Mouse (Mus musculus): ENCODE results near the gene Mcm2.
A peak's percentile ranks its signal among the peaks of the same experiment; 100 is the strongest.

Mcm2 gene

DNA sequence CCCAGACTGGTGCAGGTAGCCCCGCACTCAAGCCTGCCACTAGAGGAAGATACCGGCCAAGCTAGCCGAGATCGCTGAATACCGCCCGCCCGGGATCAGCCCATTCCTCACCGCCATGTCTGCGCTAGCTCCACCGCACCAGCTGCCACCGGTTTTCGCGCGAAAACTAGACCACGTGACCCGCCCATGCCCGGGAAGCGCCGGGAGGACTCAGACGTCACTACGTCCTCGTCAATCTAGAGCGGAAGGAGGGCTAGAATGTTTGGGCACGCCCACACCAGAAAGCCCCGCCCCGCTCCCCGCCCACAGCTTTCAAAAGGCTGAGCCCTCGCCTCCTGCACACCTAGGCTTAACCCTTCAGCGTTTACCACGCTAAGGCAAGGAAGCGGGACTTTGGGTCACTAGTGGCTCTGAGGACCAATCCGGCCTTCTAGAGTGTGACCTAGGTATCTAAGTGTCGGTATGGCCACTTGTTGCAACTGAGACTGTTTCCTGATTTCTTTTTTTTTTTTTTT, at the start of gene Mcm2:
Gene Mcm2 (minus strand): TSS at position 247 of the 515 bp plus-strand sequence.
- peak; percentile 97 for DNase-seq (ENCODE audit: low read depth, low spot score)

DNA sequence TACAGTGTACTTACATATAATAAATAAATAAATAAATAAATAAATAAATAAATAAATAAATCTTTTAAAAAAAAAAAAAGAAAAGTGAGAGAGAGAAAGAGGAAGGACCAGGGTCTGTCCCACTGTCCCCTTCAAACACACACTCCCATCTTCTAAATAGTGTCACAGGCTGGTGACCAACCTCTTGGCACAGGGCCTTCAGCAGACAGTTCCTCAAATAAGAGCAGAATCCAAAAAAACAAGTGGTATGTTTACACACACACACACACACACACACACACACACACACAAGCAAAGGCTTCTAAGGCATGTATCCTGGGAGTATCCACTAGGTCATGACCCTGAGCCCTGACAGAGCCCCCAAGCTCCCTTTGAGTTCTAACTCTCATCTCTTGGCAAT, 49.2 kb upstream of the Mcm2 start:
- no peak for DNase-seq (ENCODE audit: low read depth, low spot score)

DNA sequence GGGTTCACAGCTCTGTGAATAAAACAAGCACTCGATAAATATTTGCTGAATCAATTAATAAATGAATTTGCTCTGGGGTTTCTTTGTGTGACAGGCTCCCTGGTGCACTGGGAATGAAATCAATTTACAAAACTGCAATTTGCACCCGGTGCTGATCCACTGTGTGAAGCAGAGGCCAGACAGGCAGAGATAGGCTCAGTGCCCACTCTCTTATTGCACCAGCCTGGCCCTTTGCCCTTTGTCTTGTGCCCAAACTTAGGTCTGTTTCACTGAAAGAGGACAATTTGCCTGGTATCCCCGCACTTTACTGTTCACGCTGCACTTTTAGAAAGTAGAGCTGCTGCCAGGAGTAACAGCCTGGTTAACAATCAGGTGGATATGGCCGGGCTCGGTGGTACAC, 47.9 kb upstream of the Mcm2 start:
- no peak for DNase-seq (ENCODE audit: low read depth, low spot score)

GRCm38 (mm10) chr6:88943666-88944065, 45.1 kb upstream of the Mcm2 start:
- DNase-seq (ENCODE audit: low read depth, low spot score), result no peak

DNA sequence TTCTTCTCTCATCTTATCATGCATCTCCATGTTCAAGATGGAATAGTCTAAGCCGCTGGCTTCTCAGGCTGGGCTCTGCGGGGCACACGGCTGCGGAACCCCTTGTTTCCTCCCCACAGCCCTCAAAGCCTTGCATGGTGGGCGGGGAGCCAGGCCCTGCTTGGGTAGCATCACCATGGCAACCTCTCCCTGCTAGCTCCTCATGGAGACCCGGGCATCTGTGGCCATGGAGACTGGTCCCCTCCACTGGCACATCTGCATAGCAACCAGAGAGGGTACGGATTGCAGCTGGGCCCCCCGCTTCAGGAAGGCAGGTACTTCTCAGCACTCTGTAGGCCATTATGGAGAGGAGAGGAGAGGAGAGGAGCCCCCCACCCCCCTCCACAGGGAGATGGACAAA, 44.0 kb upstream of the Mcm2 start:
- DNase-seq (ENCODE audit: low read depth, low spot score), result peak; percentile 52

DNA sequence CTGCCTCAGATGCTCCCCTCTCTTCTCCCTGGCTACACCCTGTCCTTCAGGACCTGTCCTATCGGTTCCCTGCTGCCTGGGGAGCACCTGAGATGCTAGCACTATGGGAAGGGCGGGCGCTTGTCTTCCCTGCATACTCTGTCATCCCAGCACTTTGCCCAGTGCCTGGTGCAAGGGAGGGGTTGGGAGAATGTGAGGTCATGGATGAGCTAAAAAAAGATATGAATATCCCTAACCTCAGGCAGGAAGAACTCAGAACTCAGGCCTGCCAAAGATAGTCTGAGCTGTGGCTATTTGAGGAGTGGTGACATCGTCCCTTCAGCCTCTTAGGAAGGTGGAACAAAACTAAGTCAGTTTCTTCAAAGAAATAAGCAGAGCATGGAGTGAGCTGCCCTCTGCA, 43.0 kb upstream of the Mcm2 start:
- no peak for DNase-seq (ENCODE audit: low read depth, low spot score)

- DNase-seq (ENCODE audit: low read depth, low spot score), result no peak
Measured at GRCm38 (mm10) chr6:88940090-88940916, 41.7 kb upstream of the Mcm2 start.

GRCm38 (mm10) chr6:88939281-88940089, 40.9 kb upstream of the Mcm2 start:
- DNase-seq (ENCODE audit: low read depth, low spot score), result no peak

GRCm38 (mm10) chr6:88938664-88939055, 40.1 kb upstream of the Mcm2 start:
- DNase-seq (ENCODE audit: low read depth, low spot score), result no peak

DNA sequence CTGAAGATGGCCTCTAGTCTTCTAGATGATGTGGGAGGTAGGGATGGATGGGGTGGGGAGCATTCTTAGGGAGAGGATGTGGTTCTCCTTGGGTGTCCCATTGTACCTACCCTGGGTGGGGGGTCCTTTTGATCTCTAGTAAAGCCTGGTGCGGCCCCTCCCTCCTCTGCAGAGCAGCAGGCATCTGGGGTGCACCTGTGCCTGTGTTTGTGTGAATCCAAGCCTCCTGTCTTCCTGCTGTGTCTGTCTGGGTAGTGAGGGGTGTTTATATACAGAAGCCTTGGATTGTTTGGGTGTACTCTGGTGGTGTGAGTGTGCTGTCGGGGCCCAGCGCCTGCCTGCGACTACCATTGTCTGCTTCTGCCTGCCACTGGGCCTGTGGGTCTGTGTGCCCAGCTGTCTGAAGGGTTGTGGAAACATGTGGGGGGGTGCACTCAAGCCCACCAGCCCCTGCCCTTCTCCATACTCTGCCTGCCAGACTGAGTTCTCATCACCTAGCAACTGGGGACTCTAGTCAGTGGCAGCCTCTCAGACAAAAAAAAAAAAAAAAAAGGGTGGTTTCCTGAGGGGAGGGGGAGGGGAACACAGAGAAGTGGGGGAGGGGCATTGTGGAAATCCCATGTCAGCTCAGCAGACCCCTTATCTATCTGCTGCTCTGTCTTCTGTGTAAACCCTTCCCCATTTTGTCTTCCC, 39.5 kb upstream of the Mcm2 start:
- DNase-seq (ENCODE audit: low read depth, low spot score), result no peak

GRCm38 (mm10) chr6:88937214-88937549, 38.6 kb upstream of the Mcm2 start:
- DNase-seq (ENCODE audit: low read depth, low spot score), result no peak

DNA sequence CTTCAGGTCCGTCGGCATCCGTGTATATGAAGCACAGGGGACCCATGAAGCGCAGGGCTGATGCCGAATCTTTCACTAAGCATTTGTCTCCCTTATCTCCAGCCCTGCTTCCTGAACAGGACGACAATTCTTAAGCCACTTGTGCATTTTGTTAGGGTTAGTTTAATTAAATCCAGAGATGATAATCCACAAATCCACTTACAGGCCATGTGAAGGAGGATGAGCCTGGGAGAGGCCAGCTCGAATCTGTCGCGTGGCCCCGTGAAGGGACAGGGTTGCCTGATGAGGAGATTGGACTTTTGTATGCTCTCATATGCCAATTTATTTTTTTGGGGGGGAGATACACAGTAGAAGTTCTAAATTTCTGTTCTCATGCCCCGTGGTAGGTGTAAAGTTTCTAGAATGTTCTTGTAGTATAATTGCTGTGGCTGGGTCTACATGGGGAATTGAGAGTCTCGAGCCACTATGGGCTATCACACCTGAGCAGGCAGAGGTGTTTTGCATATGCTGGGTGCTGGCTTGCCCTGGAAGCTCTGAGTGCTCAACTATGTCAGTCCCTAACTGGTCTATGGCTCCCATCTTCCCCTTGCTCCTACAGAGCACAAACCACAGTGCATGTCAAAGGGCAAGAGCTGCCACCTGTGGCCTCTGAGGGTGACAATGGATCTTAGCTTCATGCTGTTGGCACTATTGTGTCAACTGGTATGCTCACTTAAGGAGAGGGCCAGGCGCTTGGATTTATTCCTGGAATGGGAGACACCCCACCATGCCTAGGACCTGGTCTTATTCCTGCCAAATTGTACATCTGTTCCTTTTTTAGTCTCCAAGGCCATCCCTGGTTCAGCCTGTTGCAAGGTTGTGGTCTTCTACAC, 38.0 kb upstream of the Mcm2 start:
- no peak for DNase-seq (ENCODE audit: low read depth, low spot score)

GRCm38 (mm10) chr6:88935735-88936276, 37.2 kb upstream of the Mcm2 start:
- peak; percentile 69 for DNase-seq (ENCODE audit: low read depth, low spot score)

DNA sequence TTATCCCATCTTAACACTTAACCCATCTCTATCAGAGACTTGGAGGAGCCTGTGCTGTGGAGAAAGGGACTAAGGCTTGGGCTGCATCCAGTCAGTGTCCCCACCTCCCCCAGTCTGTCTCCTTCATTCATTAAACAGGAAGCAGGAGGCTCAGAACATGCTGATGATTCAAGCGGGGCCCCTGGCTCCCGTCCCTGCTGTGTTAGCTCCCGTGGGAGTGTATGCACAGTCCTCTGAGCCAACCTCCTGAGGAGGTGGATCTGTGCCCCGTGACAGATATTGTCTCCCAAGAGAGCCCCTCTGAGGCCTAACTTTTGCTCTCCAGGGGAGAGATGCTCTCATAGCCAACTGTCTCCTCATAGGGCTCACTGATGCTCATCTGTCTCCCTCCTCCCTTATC, 36.2 kb upstream of the Mcm2 start:
- no peak for DNase-seq (ENCODE audit: low read depth, low spot score)

- DNase-seq (ENCODE audit: low read depth, low spot score), result no peak
Measured at GRCm38 (mm10) chr6:88934132-88934531, 35.6 kb upstream of the Mcm2 start.

DNA sequence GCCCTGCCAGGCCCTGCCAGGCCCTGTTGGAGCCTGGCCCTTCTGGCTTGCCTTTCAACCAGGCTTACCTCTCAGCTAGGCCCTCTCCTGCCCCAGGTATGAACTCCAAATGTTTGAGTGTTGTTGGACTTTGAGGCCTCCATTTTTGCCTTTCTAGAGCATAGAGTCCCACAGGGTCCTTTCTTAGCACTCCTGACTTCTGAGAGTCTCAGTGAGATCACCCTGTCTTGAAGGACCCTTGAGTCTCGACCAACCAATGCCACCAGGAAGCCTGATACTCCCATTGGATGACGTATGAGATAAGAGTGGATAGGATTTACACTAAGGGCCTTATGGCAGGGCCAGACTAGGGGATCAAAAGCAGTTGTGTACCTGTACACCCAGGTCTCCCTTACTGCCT, 32.9 kb upstream of the Mcm2 start:
- no peak for DNase-seq (ENCODE audit: low read depth, low spot score)

DNA sequence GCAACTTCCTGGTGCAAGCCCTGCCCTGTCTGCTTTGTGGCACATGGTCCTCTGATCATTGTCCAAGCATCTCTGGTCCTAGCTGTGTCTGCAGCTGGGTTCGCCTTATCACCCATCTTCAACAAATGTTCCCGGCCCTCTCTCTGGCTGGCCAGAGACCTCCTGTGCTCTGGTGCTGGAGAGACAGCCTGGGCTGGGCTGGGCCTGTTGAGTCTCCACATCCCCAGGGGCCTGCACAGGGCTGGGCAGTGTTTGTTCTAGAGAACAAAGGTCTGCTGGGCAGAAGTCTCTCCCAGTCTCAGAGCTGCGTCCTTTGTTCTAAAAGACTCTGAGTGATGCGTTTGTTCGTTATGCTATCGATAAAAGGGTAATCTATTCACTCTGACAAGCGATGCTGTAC, 31.5 kb upstream of the Mcm2 start:
- DNase-seq (ENCODE audit: low read depth, low spot score), result no peak

GRCm38 (mm10) chr6:88929451-88929850, 30.9 kb upstream of the Mcm2 start:
- no peak for DNase-seq (ENCODE audit: low read depth, low spot score)

GRCm38 (mm10) chr6:88928576-88928975, 30.0 kb upstream of the Mcm2 start:
- no peak for DNase-seq (ENCODE audit: low read depth, low spot score)

DNA sequence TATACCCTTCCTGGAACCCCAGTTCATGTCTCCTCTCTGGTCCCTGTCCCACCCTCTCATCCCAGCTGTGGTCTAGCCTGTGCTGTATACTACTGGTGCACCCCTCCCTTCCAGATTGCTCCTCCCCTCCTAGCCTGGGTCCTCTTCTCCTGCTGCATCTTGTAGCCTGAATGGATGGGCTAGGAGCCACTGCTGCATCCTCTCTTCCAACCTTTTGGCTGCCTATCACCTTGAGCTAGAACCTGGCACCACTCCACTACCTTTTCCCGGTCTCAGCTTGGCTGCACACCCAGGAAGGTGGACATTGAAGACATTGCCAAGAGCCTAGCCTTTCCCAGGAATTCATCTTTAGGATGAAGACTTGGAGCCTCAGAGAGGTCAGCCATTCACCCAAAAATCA, 29.4 kb upstream of the Mcm2 start:
- no peak for DNase-seq (ENCODE audit: low read depth, low spot score)

DNA sequence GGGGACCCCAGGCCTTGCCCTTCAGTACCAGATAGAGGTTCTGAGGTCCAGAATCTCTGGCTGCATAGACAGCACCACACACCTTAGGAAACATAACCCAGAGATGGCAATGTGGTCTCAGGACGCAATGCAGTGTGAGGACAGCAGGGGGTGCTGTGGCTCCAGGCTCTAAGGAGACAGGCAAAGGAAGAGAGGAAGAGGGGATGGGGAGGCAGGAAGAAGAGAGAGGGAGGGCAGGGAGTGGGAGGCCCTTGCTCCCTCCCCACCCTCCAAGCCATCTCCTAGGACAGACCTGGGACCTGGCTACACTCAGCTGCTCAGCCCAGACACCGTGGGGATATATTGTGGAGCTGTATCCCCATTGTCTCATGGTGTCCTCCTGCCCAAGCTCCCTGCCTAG, 29.0 kb upstream of the Mcm2 start:
- DNase-seq (ENCODE audit: low read depth, low spot score), result peak; percentile 52
